Mouse (Mus musculus) erythroblast, embryonic 14.5 days (primary cell): Measurements from ENCODE around the gene Mreg. TPM values are rescaled to one million over a fixed set of nuclear protein-coding genes. Genes with fewer than 3 reads are reported as not detected.

Experiments
- H3K27me3 ChIP-seq: 2 replicates; pipeline ENCODE4 v1.6.1; 2012; ENCODE audit warnings: inconsistent platforms; ENCODE audit not compliant: control insufficient read depth
- H3K36me3 ChIP-seq: 2 replicates; pipeline ENCODE4 v1.6.1; 2012; ENCODE audit warnings: mild to moderate bottlenecking, inconsistent platforms; ENCODE audit not compliant: control insufficient read depth
- H3K4me1 ChIP-seq: 2 replicates; pipeline ENCODE4 v1.6.1; 2012; ENCODE audit warnings: inconsistent platforms; ENCODE audit not compliant: control insufficient read depth
- H3K4me3 ChIP-seq: replicated peaks from 2 replicates; pipeline ENCODE3; 2012; ENCODE audit warnings: moderate library complexity, mild to moderate bottlenecking, inconsistent platforms
- H3K9me3 ChIP-seq: 2 replicates; pipeline ENCODE4 v1.6.1; 2012; ENCODE audit warnings: low read length, inconsistent platforms, mixed read lengths; ENCODE audit not compliant: control insufficient read depth
- GATA1 ChIP-seq: IDR thresholded peaks from 2 replicates; pipeline ENCODE4 v1.6.1; 2012; ENCODE audit warnings: low read length, inconsistent platforms, mixed read lengths
- TAL1 ChIP-seq: IDR thresholded peaks from 3 replicates; pipeline ENCODE4 v1.6.1; 2012; ENCODE audit warnings: low read length, inconsistent platforms, mixed read lengths
- polyA plus RNA-seq: library from polyadenylated mRNA; stranded (reverse); fragments of >175 nt; gene quantifications from 2 replicates; pipeline ENCODE4 v1.2.3, GENCODE M21; 2012

Gene Mreg
- polyA plus RNA-seq, 1 experiment, result 0.01 TPM

GRCm38 (mm10) chr1:72215174-72215573 lies 3.1 kb upstream of the Mreg start:
- Histone ChIP-seq H3K36me3 (no peaks in the 10 kb centered on the region), H3K4me3 (no peak overlapping the region), H3K4me1 (no peaks in the 10 kb centered on the region), H3K9me3 (no peaks in the 10 kb centered on the region), H3K27me3 (peaks cover 44% of the 10 kb centered on the region)
- TF ChIP-seq TAL1 (no peak), GATA1 (no peak)

- Histone ChIP-seq H3K9me3 (no peaks in the 10 kb centered on the region), H3K4me1 (no peaks in the 10 kb centered on the region), H3K4me3 (no peak overlapping the region), H3K27me3 (peaks cover 43% of the 10 kb centered on the region), H3K36me3 (no peaks in the 10 kb centered on the region)
- TF ChIP-seq TAL1, result no peak
- no peak for TF ChIP-seq GATA1
These were observed 2.4 kb upstream of the Mreg start for GRCm38 (mm10) chr1:72214470-72214961.

- Histone ChIP-seq H3K9me3 (no peaks in the 10 kb centered on the region), H3K4me3 (no peak overlapping the region), H3K36me3 (no peaks in the 10 kb centered on the region), H3K27me3 (peaks cover 45% of the 10 kb centered on the region), H3K4me1 (no peaks in the 10 kb centered on the region)
- no peak for TF ChIP-seq TAL1
- no peak for TF ChIP-seq GATA1
These were observed 1.8 kb upstream of the Mreg start for GRCm38 (mm10) chr1:72213954-72214353.

GRCm38 (mm10) chr1:72210803-72211679 lies 1.1 kb downstream of the Mreg start:
- no peaks in the 10 kb centered on the region for H3K4me1 ChIP-seq
- H3K9me3 ChIP-seq, result no peaks in the 10 kb centered on the region
- H3K27me3 ChIP-seq, result peaks cover 45% of the 10 kb centered on the region
- peak overlapping the region; percentile 56 for H3K4me3 ChIP-seq
- TF ChIP-seq TAL1 (no peak), GATA1 (no peak)
- H3K36me3 ChIP-seq, result no peaks in the 10 kb centered on the region

- Histone ChIP-seq H3K4me1 (no peaks in the 10 kb centered on the region), H3K36me3 (no peaks in the 10 kb centered on the region), H3K27me3 (peaks cover 30% of the 10 kb centered on the region), H3K4me3 (no peak overlapping the region), H3K9me3 (no peaks in the 10 kb centered on the region)
- TF ChIP-seq TAL1, result no peak
- TF ChIP-seq GATA1, result no peak
These were observed 4.0 kb downstream of the Mreg start for GRCm38 (mm10) chr1:72208095-72208494.

- H3K27me3 ChIP-seq, result peaks cover 2% of the 10 kb centered on the region
- no peaks in the 10 kb centered on the region for H3K4me1 ChIP-seq
- no peaks in the 10 kb centered on the region for H3K36me3 ChIP-seq
- H3K9me3 ChIP-seq, result no peaks in the 10 kb centered on the region
- TF ChIP-seq TAL1, result no peak
- TF ChIP-seq GATA1, result no peak
- no peak overlapping the region for H3K4me3 ChIP-seq
These were observed 7.0 kb downstream of the Mreg start for GRCm38 (mm10) chr1:72205113-72205512.

GRCm38 (mm10) chr1:72203204-72203603 lies 8.9 kb downstream of the Mreg start:
- H3K9me3 ChIP-seq, result no peaks in the 10 kb centered on the region
- no peaks in the 10 kb centered on the region for H3K4me1 ChIP-seq
- TF ChIP-seq TAL1, result no peak
- TF ChIP-seq GATA1, result no peak
- H3K36me3 ChIP-seq, result no peaks in the 10 kb centered on the region
- no peaks in the 10 kb centered on the region for H3K27me3 ChIP-seq
- no peak overlapping the region for H3K4me3 ChIP-seq

GRCm38 (mm10) chr1:72202705-72203104 lies 9.4 kb downstream of the Mreg start:
- no peaks in the 10 kb centered on the region for H3K36me3 ChIP-seq
- no peaks in the 10 kb centered on the region for H3K27me3 ChIP-seq
- H3K9me3 ChIP-seq, result no peaks in the 10 kb centered on the region
- no peaks in the 10 kb centered on the region for H3K4me1 ChIP-seq
- H3K4me3 ChIP-seq, result no peak overlapping the region
- no peak for TF ChIP-seq GATA1
- no peak for TF ChIP-seq TAL1

GRCm38 (mm10) chr1:72202068-72202467 lies 10.0 kb downstream of the Mreg start:
- H3K9me3 ChIP-seq, result no peaks in the 10 kb centered on the region
- TF ChIP-seq TAL1, result no peak

GRCm38 (mm10) chr1:72201126-72201525 lies 11.0 kb downstream of the Mreg start:
- Histone ChIP-seq H3K4me3 (no peak overlapping the region), H3K27me3 (no peaks in the 10 kb centered on the region), H3K36me3 (no peaks in the 10 kb centered on the region), H3K9me3 (no peaks in the 10 kb centered on the region), H3K4me1 (no peaks in the 10 kb centered on the region)
- TF ChIP-seq TAL1 (no peak), GATA1 (no peak)

More at GRCm38 (mm10) chr1:72202068-72202467, 10.0 kb downstream of the Mreg start:
- Histone ChIP-seq H3K4me1 (no peaks in the 10 kb centered on the region), H3K4me3 (no peak overlapping the region), H3K27me3 (no peaks in the 10 kb centered on the region), H3K36me3 (no peaks in the 10 kb centered on the region)
